Mouse (Mus musculus): Measurements from ENCODE around the gene Disc1.

- no peak for TF ChIP-seq CTCF (IDR thresholded peaks at IDR 0.05; ENCODE audit: low read depth)
- TF ChIP-seq EP300 (IDR thresholded peaks at IDR 0.05; ENCODE audit: low read depth) = no peak
These were observed 188.4 kb downstream of the Disc1 start for GRCm38 (mm10) chr8:125242382-125242781.

Measured in liver, postnatal 0 days (tissue).